ENCODE assay signal across 31 mouse cellular contexts in genomic region chr9:59971263-59971662, GRCm38 (mm10). TPM values are rescaled to one million over a fixed set of nuclear protein-coding genes. Genes with fewer than 3 reads are reported as not detected.
A peak's percentile ranks its signal among the peaks of the same experiment; 100 is the strongest.
DNase-seq lines count a peak whose midpoint lies in the region; ATAC-seq and TF ChIP-seq lines count a peak whose summit lies in the region.
"Had no signal": no experiment of that assay in that cellular context is flagged by ENCODE, and none has a peak within 500 bp of the region (broad histone marks: within the 10 kb centered on the region; RNA-seq: fewer than 3 reads in every experiment).

No protein-coding gene starts in this region.

- no peak overlapping the region for H3K27ac ChIP-seq in testis, adult 2 months (ENCODE audit: control insufficient read depth, insufficient read depth, low read depth, low read length)
- H3K27ac ChIP-seq: embryonic facial prominence, embryonic 15.5 days; forebrain, embryonic 15.5 days; heart, embryonic 15.5 days; hindbrain, embryonic 15.5 days; kidney, embryonic 15.5 days had no signal

- TF ChIP-seq CTCF in testis, adult 2 months (IDR thresholded peaks at IDR 0.05; ENCODE audit: control insufficient read depth, insufficient read depth, insufficient replicate concordance, low read depth, low read length) = no peak

- H3K36me3 ChIP-seq in testis, adult 2 months (ENCODE audit: control insufficient read depth, insufficient read depth, low read length) = no peaks in the 10 kb centered on the region
- H3K36me3 ChIP-seq: forebrain, embryonic 15.5 days; heart, embryonic 15.5 days; hindbrain, embryonic 15.5 days had no signal

- peak; percentile 3 for DNase-seq in heart, adult 8-10 months (ENCODE audit: low spot score)
- DNase-seq in heart, adult 9 months (ENCODE audit: low spot score in 2 of 2) = no peak
- DNase-seq in kidney, postnatal 4 days = peak; percentile 25 to 36
- DNase-seq in kidney, adult 8-10 months = no peak
- no peak for DNase-seq in testis, postnatal 14 days (ENCODE audit: low spot score)
- DNase-seq: cerebellum, adult 9-11 months; gastrocnemius, postnatal 14 days; heart, adult 11 months; left cerebral cortex, postnatal 4 days; liver, postnatal 0 days; right cerebral cortex, postnatal 4 days; thymus, adult 2 months; thymus, postnatal 4 days had no signal

- peaks cover 5% of the 10 kb centered on the region for H3K4me1 ChIP-seq in testis, adult 2 months (ENCODE audit: control insufficient read depth, insufficient read depth, low read length)
- H3K4me1 ChIP-seq: forebrain, embryonic 15.5 days; hindbrain, embryonic 15.5 days had no signal

- no peak for ATAC-seq in erythroblast, adult 5-6 weeks (replicated peaks; ENCODE audit: low FRiP score, poor library complexity, severe bottlenecking)
- ATAC-seq: forebrain, embryonic 15.5 days; liver, postnatal 0 days had no signal

- peak overlapping the region; percentile 16 for H3K4me3 ChIP-seq in testis, adult 2 months (ENCODE audit: control insufficient read depth, low read depth, low read length)
- H3K4me3 ChIP-seq: embryonic facial prominence, embryonic 15.5 days; forebrain, embryonic 15.5 days; heart, embryonic 15.5 days; hindbrain, embryonic 15.5 days; kidney, embryonic 15.5 days had no signal

- no peak for TF ChIP-seq POLR2A in testis, adult 2 months (IDR thresholded peaks at IDR 0.05; ENCODE audit: control insufficient read depth, low read depth, low read length)

- no peaks in the 10 kb centered on the region for H3K27me3 ChIP-seq in testis, adult 2 months (ENCODE audit: control insufficient read depth, insufficient read depth, low read length)
- H3K27me3 ChIP-seq: forebrain, embryonic 15.5 days; heart, embryonic 15.5 days; hindbrain, embryonic 15.5 days; kidney, embryonic 15.5 days had no signal

RNA-seq across cellular contexts. Expression of gene Nr2e3, which starts 10.8 kb away (rescaled TPM):
- total RNA-seq in heart, adult 8-10 months (2022) = not detected
- polyA plus RNA-seq in testis, adult 2 months (2012; rRNA removed) = not detected in 2 replicates
- not detected in 2 replicates for total RNA-seq in erythroblast, adult 5-6 weeks (2015; ENCODE audit: low replicate concordance)
- 0.28 TPM in 1 of 2 replicates, not detected in the other for total RNA-seq in erythroblast, adult 5-6 weeks (2017; ENCODE audit: low replicate concordance)
- total RNA-seq: common myeloid progenitor, adult 5-6 weeks; gastrocnemius, postnatal 14 days; hematopoietic stem cell, adult 5-6 weeks; layer of hippocampus, adult 18-20 months; layer of hippocampus, postnatal 14 days; left cerebral cortex, adult 8-10 months; left cerebral cortex, postnatal 4 days; liver, adult 2 months; megakaryocyte progenitor cell, adult 5-6 weeks; midbrain, postnatal 0 days had no signal
- polyA plus RNA-seq: forebrain, embryonic 15.5 days; heart, embryonic 15.5 days; hindbrain, embryonic 15.5 days; kidney, embryonic 15.5 days; liver, adult 2 months; liver, postnatal 0 days; midbrain, embryonic 11.5 days; midbrain, postnatal 0 days; neural tube, embryonic 14.5 days; stomach, embryonic 14.5 days; thymus, adult 2 months had no signal

Comparison
In these comparisons a context has a peak if more than half of its experiments do, and no peak if none do; other contexts are left out.
1. DNase-seq: peak in heart, adult 8-10 months (single experiment) and kidney, postnatal 4 days (2 of 2); none in heart, adult 9 months (0 of 2), kidney, adult 8-10 months (0 of 2) and testis, postnatal 14 days (single experiment).